Mouse (Mus musculus) cerebellum, adult (tissue): ENCODE data around the gene Ube3b.

Experiments used
- ATAC-seq: cut with Nextera tagmentation; 2 replicates; pipeline ENCODE4 v1.9.2; 2017; ENCODE audit warnings: mild to moderate bottlenecking, moderate library complexity, mixed read lengths; ENCODE audit not compliant: insufficient number of reproducible peaks, low FRiP score, low TSS enrichment

Gene Ube3b

DNA sequence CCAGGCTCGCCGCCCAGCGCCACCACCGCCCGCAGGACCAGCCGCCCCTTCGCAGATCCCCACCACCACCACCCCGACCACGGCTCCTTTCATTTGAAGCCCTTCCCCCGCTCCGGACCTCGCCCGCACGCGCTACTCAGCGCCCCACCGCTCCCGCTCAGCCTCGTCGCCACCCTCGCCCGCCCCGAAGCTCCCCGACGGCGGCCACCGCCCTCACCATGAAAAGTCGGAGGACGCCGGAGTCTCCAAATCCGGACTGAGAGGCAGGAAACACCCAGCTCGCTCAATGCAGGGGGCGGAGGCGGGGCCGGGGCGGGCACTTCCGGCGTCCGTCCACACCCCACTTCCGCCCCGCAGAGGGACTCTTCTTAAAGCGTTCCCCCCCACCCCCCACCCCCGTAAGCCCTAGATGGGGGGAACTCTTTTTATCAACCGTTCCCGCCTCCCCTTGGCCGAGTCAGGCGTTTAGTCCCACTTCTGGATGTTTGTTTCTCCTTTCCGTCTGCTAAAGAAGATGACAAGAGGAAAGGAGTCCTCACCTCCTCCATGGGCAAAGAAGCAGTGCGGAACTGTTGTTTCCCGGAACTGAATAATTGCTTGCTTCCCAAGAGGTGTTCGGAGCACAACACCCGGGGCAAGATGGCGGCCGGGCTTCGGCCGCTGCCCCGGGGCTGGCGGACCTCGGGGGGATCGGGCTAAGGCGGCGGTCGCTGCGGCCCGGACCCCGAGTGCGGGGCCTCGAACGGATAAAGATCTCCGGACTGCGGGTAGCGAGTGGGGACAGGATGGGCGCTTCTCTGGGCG lies at the start of gene Ube3b, which contains the start of gene Kctd10:
TSS of gene Ube3b (plus strand) at position 399 of the 804 bp plus-strand sequence.
TSS of gene Kctd10 (minus strand) at position 300 of the 804 bp plus-strand sequence.
- ATAC-seq, result peak; percentile 88

DNA sequence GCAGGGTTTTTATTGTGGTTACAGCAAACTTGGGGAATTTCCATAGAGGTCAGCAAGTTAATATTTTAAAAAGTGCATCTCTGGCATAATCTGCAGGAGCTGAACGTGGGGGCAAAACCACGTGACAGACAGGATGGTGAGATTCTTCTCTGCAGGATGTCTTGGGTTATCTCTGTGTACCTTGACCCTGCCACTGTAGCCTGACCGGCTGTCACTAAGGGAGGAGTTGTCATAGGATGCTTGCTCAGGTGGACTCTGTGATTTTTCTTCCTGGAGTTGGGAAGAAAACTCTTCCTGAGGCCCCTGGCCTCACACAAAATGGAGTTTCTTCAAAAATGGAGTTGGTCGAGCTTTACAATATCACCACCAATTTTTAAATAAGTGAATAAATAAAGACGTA lies 37.4 kb upstream of the Ube3b start:
- ATAC-seq, result no peak

DNA sequence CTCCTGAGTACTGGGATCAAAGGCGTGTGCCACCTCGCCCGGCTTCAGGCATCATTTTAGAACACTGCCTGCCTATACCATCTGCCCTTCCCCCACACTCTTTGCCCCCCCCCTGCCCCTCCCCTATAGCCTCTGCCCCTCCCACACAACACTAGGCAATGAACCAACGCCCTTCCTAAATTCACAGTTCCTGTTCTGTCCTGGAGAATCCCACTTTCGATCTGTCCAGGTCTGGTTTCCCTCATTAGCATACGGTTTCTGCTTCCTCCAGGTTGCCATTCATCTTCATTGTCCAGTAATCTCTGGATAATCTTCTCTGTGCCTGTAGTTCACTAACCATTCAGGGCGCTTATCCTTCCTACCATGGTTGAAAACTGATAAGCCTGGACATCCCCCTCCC lies 36.8 kb upstream of the Ube3b start:
- ATAC-seq, result no peak

DNA sequence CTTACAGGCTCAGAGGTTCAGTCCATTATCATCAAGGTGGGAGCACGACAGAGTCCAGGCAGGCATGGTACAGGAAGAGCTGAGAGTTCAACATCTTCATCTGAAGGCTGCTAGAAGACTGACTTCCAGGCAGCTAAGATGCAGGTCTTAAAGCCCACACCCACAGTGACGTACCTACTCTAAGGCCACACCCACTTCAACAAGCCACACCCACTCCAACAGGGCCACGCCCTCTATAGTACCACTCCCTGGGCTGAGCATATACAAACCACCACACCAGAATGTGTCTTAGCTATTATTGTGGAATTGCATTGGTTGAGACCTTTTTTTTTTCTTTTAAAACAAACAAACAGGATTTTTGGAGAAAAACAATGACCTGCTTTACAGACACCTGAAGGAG lies 34.9 kb upstream of the Ube3b start:
- no peak for ATAC-seq

DNA sequence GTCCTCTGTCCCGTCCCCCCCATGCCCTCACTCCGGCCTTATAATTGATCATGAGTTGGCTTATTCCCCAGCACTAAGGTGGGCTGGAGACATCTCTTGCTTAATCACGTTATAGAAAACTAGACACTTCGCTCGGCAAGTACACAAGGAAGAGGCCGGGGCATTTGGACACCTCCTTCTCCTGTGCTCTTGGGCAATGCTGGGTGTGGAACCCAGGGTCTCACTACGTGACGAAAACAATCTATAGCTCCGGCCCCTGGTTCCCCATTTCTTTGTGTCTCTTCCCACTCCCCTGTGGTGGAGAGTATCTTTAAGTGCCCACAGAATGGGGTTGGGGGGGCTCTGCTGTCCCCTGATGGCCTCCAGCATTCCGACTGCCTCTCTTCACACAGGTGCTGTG lies 33.4 kb upstream of the Ube3b start:
- ATAC-seq, result no peak

DNA sequence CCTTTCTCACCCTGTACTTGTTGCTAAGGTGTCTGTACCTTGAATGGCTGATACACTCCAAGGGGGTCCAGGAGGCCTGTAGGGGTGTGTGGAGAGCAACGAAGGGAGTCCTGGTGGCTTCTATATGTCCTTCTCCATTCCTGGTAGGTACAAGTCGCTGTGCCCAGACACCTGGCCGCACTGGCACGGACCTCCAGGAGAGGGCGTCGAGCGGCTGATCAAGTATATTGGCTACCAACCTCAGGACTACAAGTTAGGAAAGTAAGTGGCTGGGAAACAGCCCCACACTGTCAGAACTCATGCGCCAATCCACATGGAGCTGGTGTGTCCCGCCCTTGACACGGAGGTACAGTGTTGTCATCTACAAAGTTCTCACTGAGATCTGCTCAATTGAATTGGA lies 28.9 kb upstream of the Ube3b start:
- no peak for ATAC-seq

DNA sequence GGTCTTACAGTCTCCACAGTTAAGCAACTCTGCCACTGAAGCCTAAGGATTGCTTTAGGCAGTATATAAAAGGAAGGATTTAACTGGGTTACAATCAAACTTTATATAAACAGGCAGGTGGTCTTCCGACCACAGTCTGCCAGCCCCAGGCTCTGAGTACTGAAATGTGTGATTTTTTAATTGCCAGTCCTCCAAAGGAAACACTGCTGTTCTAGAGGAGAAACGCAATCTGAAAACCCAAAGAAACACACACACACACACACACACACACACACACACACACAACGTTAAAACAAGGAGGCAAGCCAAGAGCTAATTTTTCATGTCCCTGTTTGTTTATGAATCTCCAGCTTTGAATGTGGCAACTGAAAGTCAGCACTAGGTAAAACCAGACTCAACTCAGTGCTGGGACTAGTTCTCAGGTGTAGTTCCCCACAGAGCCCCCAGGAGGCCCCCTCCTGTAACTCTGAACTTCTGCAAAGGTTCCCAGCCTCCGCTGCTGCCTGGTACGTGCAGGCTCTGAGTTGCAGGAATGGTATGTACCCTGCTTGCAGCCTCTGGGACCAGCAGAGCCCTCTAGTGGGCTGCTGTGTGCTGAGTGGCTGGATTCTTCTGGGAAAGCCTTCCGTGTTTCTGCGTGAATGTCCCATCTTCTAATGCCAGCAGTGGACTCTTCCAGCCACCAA lies 24.0 kb upstream of the Ube3b start:
- no peak for ATAC-seq

DNA sequence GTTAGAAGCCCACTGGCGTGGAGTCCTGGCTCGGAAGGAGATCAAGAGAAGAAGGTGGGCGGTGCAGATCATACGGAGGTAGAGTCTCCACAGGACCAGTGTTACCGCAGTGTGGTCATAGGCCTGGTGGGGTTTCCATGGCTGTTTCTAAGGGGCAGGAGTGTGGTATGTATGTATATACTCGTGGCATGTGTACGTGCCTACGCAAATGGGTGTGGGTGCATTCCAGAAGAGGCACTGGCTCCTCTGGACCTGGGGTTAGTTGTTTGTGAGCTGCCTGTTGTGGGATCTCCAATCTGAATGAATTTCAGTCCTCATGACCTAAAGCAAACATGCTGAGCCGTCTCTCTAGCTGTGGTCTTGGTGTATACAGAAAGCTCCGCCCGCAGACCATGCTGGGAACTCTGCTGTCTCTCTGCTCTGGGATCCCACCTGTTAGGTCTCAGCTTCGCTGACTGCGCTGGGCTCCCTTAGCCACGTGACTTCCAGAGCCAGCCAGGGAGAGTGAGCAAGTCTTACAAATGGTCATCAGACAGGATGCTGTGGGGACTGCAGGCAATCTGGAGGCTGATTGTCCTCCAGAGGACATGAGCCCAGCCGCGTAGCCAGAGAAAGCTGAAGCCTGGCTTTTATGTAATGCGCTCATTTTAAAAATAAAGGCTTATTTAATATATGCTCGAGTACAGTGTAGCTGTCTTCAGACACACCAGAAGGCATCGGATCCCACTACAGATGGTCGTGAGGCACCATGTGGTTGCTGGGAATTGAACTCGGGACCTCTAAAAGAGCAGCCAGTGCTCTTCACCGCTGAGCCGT lies 23.3 kb upstream of the Ube3b start:
- ATAC-seq, result no peak

DNA sequence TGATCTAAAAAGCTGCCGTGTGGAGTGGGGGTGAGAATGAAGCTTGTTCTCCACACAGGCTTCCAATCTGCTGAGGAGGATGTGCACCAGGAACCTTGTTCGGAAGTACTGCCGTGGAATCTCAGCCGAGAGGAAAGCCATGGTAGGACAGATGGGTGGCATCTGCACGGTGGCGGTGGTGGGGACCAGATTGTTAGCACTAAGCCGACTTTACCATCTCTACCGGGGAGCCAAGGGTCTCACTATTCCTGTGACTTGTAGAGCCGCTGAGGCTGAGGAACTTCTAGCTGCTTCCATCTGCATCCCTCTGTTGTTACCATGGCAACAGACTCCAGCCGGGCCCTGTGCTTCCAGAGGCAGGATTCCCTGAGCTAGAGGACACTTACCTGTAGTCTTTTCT lies 21.6 kb upstream of the Ube3b start:
- ATAC-seq, result no peak

DNA sequence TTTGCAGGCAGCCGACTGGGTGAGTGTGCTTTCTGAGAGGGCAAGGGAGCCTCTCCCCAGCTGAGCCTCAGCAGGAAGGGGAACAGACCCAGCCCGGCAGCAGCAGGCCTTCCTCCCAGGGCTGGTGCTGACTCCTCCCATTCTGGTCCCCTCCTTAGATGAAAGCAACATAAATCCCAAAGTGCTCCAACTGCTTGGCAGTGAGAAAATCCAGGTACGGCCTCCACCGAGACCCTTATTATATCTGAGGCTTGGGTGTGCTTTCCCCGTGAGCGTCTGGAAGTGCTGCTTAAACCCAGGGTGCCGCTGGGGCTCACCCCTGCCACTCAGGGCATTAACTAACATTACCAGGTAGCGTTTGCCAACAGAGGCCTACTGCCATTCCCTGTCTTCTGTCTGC lies 20.8 kb upstream of the Ube3b start:
- ATAC-seq, result no peak

DNA sequence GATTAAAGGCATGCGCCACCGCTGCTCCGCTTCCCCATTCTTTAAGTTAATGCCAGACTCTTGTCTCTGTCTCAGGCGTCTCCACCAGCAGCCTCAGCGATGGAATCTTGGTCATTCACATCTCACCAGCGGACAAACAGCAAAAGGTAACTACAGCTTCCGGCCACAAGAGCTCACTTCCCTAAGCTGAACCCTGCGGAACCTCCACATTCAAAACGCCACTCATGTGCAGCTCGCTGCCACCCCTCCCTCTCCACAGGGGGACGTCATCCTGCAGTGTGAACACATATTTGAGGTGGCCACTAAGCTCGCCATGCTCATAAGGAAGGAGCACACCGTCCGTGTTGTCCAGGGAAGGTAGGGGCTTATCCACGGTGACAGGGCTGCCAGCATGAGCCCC lies 19.4 kb upstream of the Ube3b start:
- no peak for ATAC-seq

DNA sequence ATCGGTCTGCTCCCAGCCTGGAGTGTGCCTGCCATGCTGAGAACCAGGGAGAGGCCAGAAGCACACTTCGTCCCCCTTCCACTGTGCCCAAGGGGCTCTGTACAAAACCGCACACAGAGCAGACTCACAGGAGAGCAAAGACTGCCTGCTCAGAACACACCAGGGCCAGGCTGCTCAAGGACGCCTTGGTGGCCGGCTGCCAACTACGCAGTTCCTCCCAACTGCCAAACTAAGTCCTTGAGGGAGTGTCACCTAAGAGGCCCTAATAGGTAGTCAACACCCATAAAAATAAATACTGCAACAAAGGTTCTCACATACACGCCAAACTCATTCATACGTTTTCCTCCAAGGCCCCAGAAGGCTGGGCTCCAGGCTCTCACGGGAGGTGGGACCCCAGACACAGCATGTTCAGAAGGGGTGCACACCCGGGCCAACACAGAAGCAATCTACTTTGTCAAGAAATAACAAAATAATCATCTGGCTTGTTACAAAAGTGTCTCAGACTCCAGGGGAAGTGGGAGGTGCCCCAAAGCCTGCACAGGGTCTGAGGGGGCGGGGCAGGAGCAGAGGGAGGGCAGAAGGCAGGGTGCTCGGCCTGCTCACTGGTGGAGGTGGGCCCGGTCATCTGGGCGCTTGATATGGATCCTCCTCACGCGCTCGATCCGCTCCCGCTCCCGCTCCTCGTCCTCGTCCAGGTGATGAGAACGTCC lies 15.2 kb upstream of the Ube3b start:
- ATAC-seq, result no peak

DNA sequence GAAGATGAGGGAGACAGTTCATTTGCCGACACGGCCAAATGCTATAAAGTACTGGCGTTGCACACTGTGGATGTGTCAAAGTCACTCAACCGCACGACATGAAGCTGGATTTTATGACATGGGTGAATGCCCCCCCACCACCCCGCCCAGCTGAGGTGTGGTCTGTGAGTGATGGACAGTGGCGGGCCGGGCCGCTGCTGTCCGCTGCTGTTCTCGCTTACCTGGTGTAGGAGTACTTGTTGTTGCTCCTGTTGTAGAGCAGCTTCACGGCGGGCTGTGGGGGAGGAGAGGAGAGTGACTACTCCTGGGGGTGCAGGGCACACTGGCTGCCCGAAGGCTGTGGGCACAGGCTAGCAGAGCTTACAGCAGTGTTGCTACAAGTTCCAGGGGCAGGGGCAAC lies 12.3 kb upstream of the Ube3b start:
- no peak for ATAC-seq

DNA sequence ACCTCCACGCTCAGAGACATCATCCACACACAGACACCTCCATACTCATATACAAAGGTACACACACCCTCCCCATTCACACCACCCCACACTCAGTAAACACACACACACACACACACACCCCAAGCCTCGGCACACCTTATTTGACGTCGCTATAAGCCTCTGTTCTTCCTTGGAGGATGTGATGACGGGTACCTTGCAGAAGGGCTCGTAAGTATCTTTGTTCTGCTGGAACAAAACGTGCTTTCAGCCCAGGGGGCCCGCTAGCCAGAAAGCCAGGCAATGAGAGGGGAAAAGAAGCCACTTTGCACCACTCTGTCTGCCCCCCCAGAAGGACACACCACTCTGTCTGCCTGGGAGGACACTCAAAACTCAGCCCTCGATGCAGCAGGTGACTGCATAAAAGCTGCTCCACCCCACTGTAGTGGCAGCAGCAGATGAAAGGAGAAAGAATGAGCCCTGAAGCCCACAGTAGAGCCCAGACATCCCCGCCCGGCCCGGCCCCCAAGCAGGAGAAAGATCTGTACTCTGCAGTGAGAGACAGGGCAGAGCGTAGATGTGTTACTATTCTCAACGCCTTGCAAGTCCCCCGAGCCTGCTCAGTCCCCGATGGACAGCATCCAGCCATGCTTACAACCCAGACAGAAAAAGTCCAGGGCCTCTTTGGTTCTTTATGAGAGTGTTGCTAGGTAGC lies 11.5 kb upstream of the Ube3b start:
- ATAC-seq, result no peak

DNA sequence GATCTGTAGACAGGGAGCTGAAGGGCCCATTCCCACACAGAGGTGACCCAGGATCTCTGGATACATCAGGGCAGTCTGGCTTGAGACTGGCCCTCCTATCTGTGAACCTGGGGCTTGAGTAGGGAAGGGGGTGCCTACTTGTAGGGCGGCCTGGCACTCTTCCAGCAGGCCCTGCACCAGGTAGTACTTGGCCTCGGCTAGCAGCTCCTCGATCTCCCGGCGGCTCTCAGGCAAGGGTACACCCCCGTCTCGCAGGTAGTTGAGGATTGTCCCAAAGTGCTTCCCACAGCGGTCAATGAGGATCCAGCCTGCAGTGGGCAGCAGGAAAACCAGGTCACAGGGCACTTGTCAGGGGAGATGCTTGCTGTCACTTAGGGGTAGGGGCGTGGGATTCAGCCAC lies 10.5 kb upstream of the Ube3b start:
- ATAC-seq, result no peak

DNA sequence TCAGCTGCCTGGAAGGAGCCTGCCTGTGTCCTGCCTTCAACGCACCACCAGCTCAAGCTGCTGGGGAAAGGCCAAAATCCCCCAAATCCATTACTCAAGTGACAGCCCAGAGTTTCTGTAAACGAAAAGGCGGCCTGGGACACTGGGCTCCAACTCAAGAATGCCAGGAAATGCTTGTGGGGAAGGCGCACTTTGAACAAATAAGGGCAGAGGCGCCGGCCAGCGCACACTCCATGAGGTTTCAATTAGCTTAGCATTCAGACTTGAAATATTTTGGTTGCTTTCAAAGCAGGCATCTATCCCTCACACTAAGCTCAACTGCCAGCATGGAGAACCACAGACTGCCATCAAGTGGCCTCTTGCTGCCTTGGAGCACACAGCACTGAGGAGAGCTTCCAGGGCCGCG lies 10.0 kb upstream of the Ube3b start:
- no peak for ATAC-seq

DNA sequence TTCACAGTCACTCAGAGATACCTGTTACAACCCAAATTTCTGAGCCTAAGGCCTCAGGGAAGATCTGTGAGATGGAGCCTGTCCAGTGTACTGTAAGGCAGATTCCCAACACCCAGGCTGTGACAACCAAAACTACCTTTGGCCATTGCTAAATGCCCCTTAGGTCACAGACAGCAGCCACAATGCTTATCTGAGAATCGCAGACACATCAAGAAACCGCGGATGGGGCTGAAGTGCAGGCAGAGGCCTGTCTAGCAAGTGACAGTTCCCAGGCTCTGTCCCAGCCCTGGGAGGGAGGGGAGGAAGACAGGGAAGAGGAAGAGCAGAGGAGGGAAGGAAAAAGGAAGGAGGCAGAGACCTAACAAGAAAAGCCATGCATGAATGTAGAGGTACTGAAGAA lies 9.1 kb upstream of the Ube3b start:
- no peak for ATAC-seq

DNA sequence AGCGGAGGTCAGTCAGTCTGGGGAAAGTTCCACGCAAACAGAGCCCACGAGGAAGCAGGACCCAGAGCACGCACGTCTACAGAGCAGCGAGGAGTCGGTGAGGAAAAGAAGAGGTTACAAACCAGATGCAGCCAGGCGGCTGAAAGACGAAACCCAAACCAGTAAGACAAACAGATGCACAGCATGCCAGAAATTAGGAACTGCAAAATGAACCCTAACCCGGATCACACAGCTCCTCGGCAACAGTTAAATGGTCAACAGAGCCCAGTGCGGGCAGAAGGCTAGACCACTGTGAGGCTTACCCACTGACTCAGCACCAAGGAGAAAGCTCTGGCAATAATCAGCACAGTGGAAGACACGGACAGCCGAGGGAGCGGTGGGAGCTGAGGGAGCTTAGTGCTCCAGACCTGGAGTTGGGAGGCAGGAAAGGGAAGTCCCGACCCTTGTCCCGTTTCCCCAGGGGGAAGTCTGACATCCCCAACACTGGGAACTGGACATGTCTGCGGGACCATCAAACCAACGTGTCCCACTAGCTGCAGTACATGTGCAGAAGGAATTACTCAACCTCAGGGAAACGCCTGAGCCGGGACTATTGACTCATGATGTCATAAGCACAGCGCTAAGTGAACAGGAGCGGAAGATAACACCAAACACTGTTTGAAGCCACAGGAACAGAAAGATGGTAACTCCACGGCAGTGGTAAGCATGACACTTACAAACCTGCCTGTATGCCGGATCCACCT lies 8.5 kb upstream of the Ube3b start:
- ATAC-seq, result no peak

DNA sequence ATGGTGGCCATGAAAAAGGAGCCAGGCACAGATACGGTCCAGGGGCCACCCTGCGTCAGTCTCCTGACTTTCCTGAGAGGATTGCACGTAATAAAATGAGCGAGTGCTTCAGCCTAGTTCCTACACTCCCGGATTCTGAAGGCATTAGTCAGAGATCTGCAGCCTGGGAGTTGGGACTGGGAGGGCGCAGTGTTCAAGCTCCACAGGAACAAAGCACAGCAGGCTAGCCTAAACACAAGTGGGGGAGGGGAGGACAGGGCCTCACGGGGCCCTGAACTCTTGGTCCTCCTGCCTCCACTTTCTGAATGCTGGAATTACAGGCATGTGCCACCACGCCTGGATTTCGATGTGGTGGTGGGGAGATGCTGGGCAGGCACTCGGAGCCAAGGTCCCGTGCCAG lies 7.8 kb upstream of the Ube3b start:
- ATAC-seq, result no peak
